Mouse (Mus musculus): ENCODE results near the gene Tbk1.

GRCm38 (mm10) chr10:121506731-121507583 lies 79.6 kb downstream of the Tbk1 start:
- TF ChIP-seq CHD2 (IDR thresholded peaks at IDR 0.05; ENCODE audit: low read depth, low read length) (no peak), ZNF384 (IDR thresholded peaks at IDR 0.05; ENCODE audit: low read depth, low read length) (no peak)

Data from ES-E14 (cell line).